Mouse (Mus musculus) hindbrain, embryonic 16.5 days (tissue): ENCODE measurements at regions not wholly inside any gene's neighbourhood (a gene's known extent, or its start where the extent isn't known, plus 50 kb on each side); places are given as distances from the start of the nearest gene placed in this dataset.

Experiments
- ATAC-seq: fragments of 200-750 bp; cut with Nextera tagmentation; 2 replicates; pipeline ENCODE4 v1.8.0; 2017; ENCODE audit warnings: moderate TSS enrichment, moderate library complexity
- H3K27ac ChIP-seq: fragments of 300-500 bp; sonication (generic); 2 replicates; pipeline ENCODE4 v1.5.1; 2014; ENCODE audit warnings: low read depth, mild to moderate bottlenecking, control low read depth, low read length, moderate library complexity
- H3K27me3 ChIP-seq: fragments of 300-500 bp; sonication (generic); replicated peaks from 2 replicates; pipeline ENCODE4 v1.6.1; 2014; ENCODE audit warnings: low read length; ENCODE audit not compliant: control insufficient read depth, insufficient read depth
- H3K36me3 ChIP-seq: fragments of 300-500 bp; sonication (generic); 2 replicates; pipeline ENCODE4 v1.6.1; 2014; ENCODE audit warnings: mild to moderate bottlenecking, low read length, moderate library complexity, mixed read lengths; ENCODE audit not compliant: control insufficient read depth, insufficient read depth
- H3K4me1 ChIP-seq: fragments of 300-500 bp; sonication (generic); 2 replicates; pipeline ENCODE4 v1.6.1; 2014; ENCODE audit warnings: low read depth, low read length; ENCODE audit not compliant: control insufficient read depth, insufficient read depth
- H3K4me2 ChIP-seq: fragments of 300-500 bp; sonication (generic); 2 replicates; pipeline ENCODE4 v1.6.1; 2014; ENCODE audit warnings: mild to moderate bottlenecking, low read length, control low read depth, moderate library complexity
- H3K4me3 ChIP-seq: fragments of 300-500 bp; sonication (generic); 2 replicates; pipeline ENCODE4 v1.5.1; 2014; ENCODE audit warnings: mild to moderate bottlenecking, low read length, control low read depth, moderate library complexity
- H3K9ac ChIP-seq: fragments of 300-500 bp; sonication (generic); 2 replicates; pipeline ENCODE4 v1.6.1; 2014; ENCODE audit warnings: low read depth, mild to moderate bottlenecking, control low read depth, low read length, moderate library complexity
- H3K9me3 ChIP-seq: fragments of 300-500 bp; sonication (generic); 2 replicates; pipeline ENCODE4 v1.6.1; 2014; ENCODE audit warnings: mild to moderate bottlenecking, low read length, moderate library complexity; ENCODE audit not compliant: control insufficient read depth
- WGBS: fragments of 180-500 bp; shearing (Covaris S2); extraction: QIAGEN DNeasy Blood & Tissue Kit; methylation state at CpG from one replicate; pipeline ENCODE4 v1.1.7; 2014; 5-methylcytosine and 5-hydroxymethylcytosine counted together

DNA sequence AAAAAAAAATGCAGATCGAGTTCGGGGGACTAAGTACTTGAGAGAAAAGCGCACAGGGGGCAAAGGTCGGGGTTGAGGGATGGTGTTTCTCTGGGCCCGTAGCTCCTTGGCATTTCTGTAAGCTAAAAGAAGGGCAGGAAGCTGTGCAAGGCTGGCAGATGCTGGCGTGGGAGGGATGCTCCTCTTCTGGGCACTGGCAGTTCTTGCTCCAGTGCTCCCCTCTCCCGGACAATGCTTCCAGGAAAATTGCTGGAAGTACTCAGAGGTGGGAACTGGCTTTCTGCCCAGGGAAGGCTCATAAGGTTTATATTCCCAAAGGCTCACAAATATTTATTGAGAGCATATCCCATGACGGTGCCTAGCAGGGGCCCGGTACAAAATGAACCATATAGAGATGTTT lies 136.6 kb upstream of the Sdk2 start:
- 70% methylated on average over 9 of the region's 9 CpGs for WGBS
- no peaks in the 10 kb centered on the region for H3K27me3 ChIP-seq
- no peaks in the 10 kb centered on the region for H3K9me3 ChIP-seq
- H3K9ac ChIP-seq, result no peak overlapping the region
- no peak overlapping the region for H3K4me2 ChIP-seq
- H3K27ac ChIP-seq, result no peak overlapping the region
- H3K36me3 ChIP-seq, result no peaks in the 10 kb centered on the region
- no peak overlapping the region for H3K4me3 ChIP-seq
- ATAC-seq, result no peak
- peaks cover 7% of the 10 kb centered on the region for H3K4me1 ChIP-seq

GRCm38 (mm10) chr11:114202486-114202885 lies 135.6 kb upstream of the Sdk2 start:
- WGBS, result 87% methylated on average over 16 of the region's 16 CpGs
- Histone ChIP-seq H3K4me1 (peaks cover 12% of the 10 kb centered on the region), H3K36me3 (no peaks in the 10 kb centered on the region), H3K4me2 (no peak overlapping the region), H3K4me3 (no peak overlapping the region), H3K9ac (no peak overlapping the region), H3K27me3 (no peaks in the 10 kb centered on the region), H3K27ac (no peak overlapping the region), H3K9me3 (no peaks in the 10 kb centered on the region)
- no peak for ATAC-seq

DNA sequence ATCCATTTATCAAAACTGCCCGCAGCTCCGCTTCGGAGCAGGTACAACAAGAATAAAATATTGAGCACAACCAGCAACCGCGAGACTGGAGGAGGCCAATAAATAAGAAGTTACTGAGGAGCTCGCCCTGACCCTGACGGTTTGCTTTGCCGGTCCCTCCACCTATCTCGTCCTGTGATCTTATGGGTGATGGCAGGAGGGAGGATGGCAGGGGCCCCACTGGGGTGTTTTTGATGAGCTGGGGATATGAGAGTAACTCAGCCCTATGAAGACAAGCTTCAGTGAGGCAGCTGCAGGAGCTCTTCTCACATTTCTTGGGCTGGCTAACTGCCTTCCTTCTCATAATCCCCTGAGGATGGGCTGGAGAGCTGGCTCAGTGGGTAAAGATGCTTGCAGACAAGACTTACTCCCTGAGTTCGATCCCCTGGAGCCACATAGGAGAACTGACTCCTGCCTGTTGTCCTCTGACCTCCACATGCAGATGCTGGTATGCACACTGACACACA lies 132.3 kb upstream of the Sdk2 start:
- H3K9me3 ChIP-seq, result no peaks in the 10 kb centered on the region
- no peak for ATAC-seq
- no peaks in the 10 kb centered on the region; the same call in 1 of the 2 replicates for H3K27me3 ChIP-seq
- no peak overlapping the region for H3K4me2 ChIP-seq
- H3K9ac ChIP-seq, result no peak overlapping the region
- no peak overlapping the region for H3K4me3 ChIP-seq
- no peaks in the 10 kb centered on the region for H3K36me3 ChIP-seq
- WGBS, result 70% methylated on average over 10 of the region's 10 CpGs
- H3K27ac ChIP-seq, result no peak overlapping the region
- H3K4me1 ChIP-seq, result peaks cover 14% of the 10 kb centered on the region

GRCm38 (mm10) chr11:114198317-114199032 lies 131.6 kb upstream of the Sdk2 start:
- 0 out of 2 replicates have a peak overlapping the region, but pooled peaks have one; percentile 14 for H3K27ac ChIP-seq
- no peaks in the 10 kb centered on the region for H3K9me3 ChIP-seq
- no peak overlapping the region for H3K9ac ChIP-seq
- H3K4me2 ChIP-seq, result no peak overlapping the region
- 46% methylated on average over 15 of the region's 15 CpGs for WGBS
- H3K4me3 ChIP-seq, result no peak overlapping the region
- H3K27me3 ChIP-seq, result no peaks in the 10 kb centered on the region; the same call in 1 of the 2 replicates
- peaks cover 14% of the 10 kb centered on the region for H3K4me1 ChIP-seq
- ATAC-seq, result peak; percentile 75
- no peaks in the 10 kb centered on the region for H3K36me3 ChIP-seq

GRCm38 (mm10) chr11:114195291-114195690 lies 128.4 kb upstream of the Sdk2 start:
- Histone ChIP-seq H3K4me1 (peaks cover 14% of the 10 kb centered on the region), H3K9me3 (peaks cover 1% of the 10 kb centered on the region), H3K4me3 (no peak overlapping the region), H3K27me3 (no peaks in the 10 kb centered on the region; the same call in 1 of the 2 replicates), H3K27ac (no peak overlapping the region), H3K9ac (no peak overlapping the region), H3K4me2 (no peak overlapping the region), H3K36me3 (no peaks in the 10 kb centered on the region)
- 94% methylated on average over 2 of the region's 2 CpGs for WGBS
- no peak for ATAC-seq

DNA sequence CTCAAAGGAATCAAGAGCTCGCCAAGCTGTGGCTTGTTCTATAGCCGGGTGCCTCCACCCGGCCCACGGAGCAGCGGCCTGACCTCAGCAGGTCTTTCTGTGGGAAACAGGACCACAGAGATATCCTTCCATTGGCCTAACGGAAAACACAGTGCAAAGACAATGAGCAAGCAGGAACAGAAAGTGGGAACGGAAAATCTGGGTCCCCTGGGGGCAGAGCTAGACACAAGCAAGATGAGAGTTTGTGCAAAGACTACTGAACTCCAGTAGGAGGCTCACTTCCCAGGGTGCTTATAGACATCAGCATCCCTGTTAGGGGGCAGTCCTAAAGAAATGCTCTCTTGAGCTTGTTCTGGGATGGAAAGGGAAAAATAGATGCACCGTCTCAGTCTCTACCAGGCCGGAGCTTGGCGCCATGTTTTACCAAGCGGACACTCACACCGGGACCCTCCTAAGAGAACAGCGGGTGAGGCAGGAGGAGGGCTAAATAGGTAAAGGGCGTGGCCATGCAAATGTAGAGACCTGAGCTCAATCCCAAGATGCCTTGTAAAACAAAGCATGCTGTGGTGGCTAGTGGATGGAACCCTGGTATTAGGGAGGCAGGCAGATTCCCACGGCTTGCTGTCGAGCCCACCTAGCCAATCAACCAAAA lies 127.3 kb upstream of the Sdk2 start:
- H3K36me3 ChIP-seq, result no peaks in the 10 kb centered on the region
- H3K9me3 ChIP-seq, result peaks cover 2% of the 10 kb centered on the region
- ATAC-seq, result no peak
- H3K9ac ChIP-seq, result no peak overlapping the region
- no peaks in the 10 kb centered on the region; the same call in 1 of the 2 replicates for H3K27me3 ChIP-seq
- no peak overlapping the region for H3K4me3 ChIP-seq
- H3K27ac ChIP-seq, result no peak overlapping the region
- H3K4me1 ChIP-seq, result peaks cover 14% of the 10 kb centered on the region
- WGBS, result 49% methylated on average over 16 of the region's 16 CpGs
- no peak overlapping the region for H3K4me2 ChIP-seq

GRCm38 (mm10) chr11:114193018-114193417 lies 126.2 kb upstream of the Sdk2 start:
- H3K4me2 ChIP-seq, result no peak overlapping the region
- WGBS, result 83% methylated on average over 7 of the region's 7 CpGs
- ATAC-seq, result no peak
- no peak overlapping the region for H3K4me3 ChIP-seq
- H3K9me3 ChIP-seq, result peaks cover 2% of the 10 kb centered on the region
- no peak overlapping the region for H3K9ac ChIP-seq
- no peaks in the 10 kb centered on the region for H3K36me3 ChIP-seq
- H3K4me1 ChIP-seq, result peaks cover 3% of the 10 kb centered on the region
- no peak overlapping the region for H3K27ac ChIP-seq
- no peaks in the 10 kb centered on the region; the same call in 1 of the 2 replicates for H3K27me3 ChIP-seq

DNA sequence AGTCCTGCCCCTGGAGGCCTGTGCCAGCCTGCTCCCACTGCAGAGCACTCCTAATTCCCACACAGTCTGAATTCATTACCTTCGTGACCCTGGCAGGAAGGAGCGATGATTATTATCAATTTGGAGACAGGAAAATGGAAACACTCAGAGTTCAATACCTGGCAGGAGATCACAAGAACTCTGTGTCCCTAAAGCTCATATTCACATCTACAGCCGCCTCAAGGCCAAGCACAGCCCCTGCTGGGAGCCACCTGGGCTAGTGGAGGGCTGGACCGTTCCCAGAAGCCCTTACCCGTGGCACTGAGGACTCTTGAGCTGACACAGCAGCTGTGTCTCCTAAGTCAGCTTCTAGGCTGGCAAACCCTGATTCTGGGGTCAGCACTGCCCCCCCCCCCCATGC lies 124.8 kb upstream of the Sdk2 start:
- H3K4me2 ChIP-seq, result no peak overlapping the region
- H3K36me3 ChIP-seq, result no peaks in the 10 kb centered on the region
- peaks cover 2% of the 10 kb centered on the region; the same call in 1 of the 2 replicates for H3K4me1 ChIP-seq
- 32% methylated on average over 5 of the region's 5 CpGs for WGBS
- 0 out of 2 replicates have a peak overlapping the region, but pooled peaks have one; percentile 2 for H3K9ac ChIP-seq
- H3K27ac ChIP-seq, result no peak overlapping the region
- ATAC-seq, result no peak
- H3K27me3 ChIP-seq, result no peaks in the 10 kb centered on the region; the same call in 1 of the 2 replicates
- H3K9me3 ChIP-seq, result peaks cover 2% of the 10 kb centered on the region
- no peak overlapping the region for H3K4me3 ChIP-seq
